Mouse (Mus musculus) lung, adult 18-20 months (tissue): Measurements from ENCODE around the gene Slc16a14.
A peak's percentile ranks its signal among the peaks of the same experiment; 100 is the strongest.

Experiments
- DNase-seq, 2 experiments: peaks; one replicate each; pipeline ENCODE4 v3.0.0; 2022; ENCODE audit warnings: mixed read lengths in 2 of 2

The Slc16a14 gene

GRCm38 (mm10) chr1:84910177-84910804, 24.6 kb downstream of the Slc16a14 start:
- no peak for DNase-seq

GRCm38 (mm10) chr1:84904467-84904866, 30.5 kb downstream of the Slc16a14 start:
- DNase-seq: no peak

- DNase-seq: no peak
These were observed 35.8 kb downstream of the Slc16a14 start for GRCm38 (mm10) chr1:84899156-84899555.

GRCm38 (mm10) chr1:84897364-84897763, 37.6 kb downstream of the Slc16a14 start:
- DNase-seq: no peak

- DNase-seq: no peak
These were observed 43.2 kb downstream of the Slc16a14 start for GRCm38 (mm10) chr1:84891746-84892145.

GRCm38 (mm10) chr1:84890503-84890902, 44.4 kb downstream of the Slc16a14 start:
- DNase-seq: no peak

- DNase-seq: no peak
These were observed 44.9 kb downstream of the Slc16a14 start for GRCm38 (mm10) chr1:84890005-84890393.

GRCm38 (mm10) chr1:84889330-84890004, 45.5 kb downstream of the Slc16a14 start:
- DNase-seq: no peak

- no peak for DNase-seq
These were observed 49.0 kb downstream of the Slc16a14 start for GRCm38 (mm10) chr1:84885921-84886320.

GRCm38 (mm10) chr1:84885174-84885573, 49.8 kb downstream of the Slc16a14 start:
- DNase-seq: peak in 1 of 2 experiments; percentile 5

GRCm38 (mm10) chr1:84883889-84884288, 51.0 kb downstream of the Slc16a14 start:
- DNase-seq: no peak

GRCm38 (mm10) chr1:84882937-84883336, 52.0 kb downstream of the Slc16a14 start:
- DNase-seq: no peak

- no peak for DNase-seq
These were observed 52.8 kb downstream of the Slc16a14 start for GRCm38 (mm10) chr1:84882066-84882532.

- DNase-seq: no peak
These were observed 53.5 kb downstream of the Slc16a14 start for GRCm38 (mm10) chr1:84881248-84882065.

- no peak for DNase-seq
These were observed 55.3 kb downstream of the Slc16a14 start for GRCm38 (mm10) chr1:84879571-84880120.

GRCm38 (mm10) chr1:84877590-84877989, 57.3 kb downstream of the Slc16a14 start:
- peak in 1 of 2 experiments; percentile 21 for DNase-seq

- DNase-seq: no peak
These were observed 62.0 kb downstream of the Slc16a14 start for GRCm38 (mm10) chr1:84872939-84873338.

GRCm38 (mm10) chr1:84872105-84872504, 62.8 kb downstream of the Slc16a14 start:
- DNase-seq: no peak

GRCm38 (mm10) chr1:84871131-84871530, 63.8 kb downstream of the Slc16a14 start:
- DNase-seq: no peak

- DNase-seq: no peak
These were observed 65.4 kb downstream of the Slc16a14 start for GRCm38 (mm10) chr1:84869498-84869897.

GRCm38 (mm10) chr1:84868841-84869240, 66.1 kb downstream of the Slc16a14 start:
- DNase-seq: no peak

- DNase-seq: no peak
These were observed 66.6 kb downstream of the Slc16a14 start for GRCm38 (mm10) chr1:84868311-84868710.

GRCm38 (mm10) chr1:84866706-84867230, 68.2 kb downstream of the Slc16a14 start:
- no peak for DNase-seq
